Mouse (Mus musculus) forebrain, embryonic 10.5 days (tissue): ENCODE results near the gene Tef. TPM values are rescaled to one million over a fixed set of nuclear protein-coding genes. Genes with fewer than 3 reads are reported as not detected.
A peak's percentile ranks its signal among the peaks of the same experiment; 100 is the strongest.

Experiments
- DNase-seq: peaks from one replicate; pipeline ENCODE4 v3.0.0-alpha.2; 2017; ENCODE audit warnings: low spot score; ENCODE audit errors: extremely low spot score
- H3K27ac ChIP-seq: fragments of 300-500 bp; sonication (generic); 2 replicates; pipeline ENCODE4 v1.5.1; 2016; ENCODE audit warnings: mild to moderate bottlenecking
- H3K27me3 ChIP-seq: fragments of 300-500 bp; sonication (generic); 2 replicates; pipeline ENCODE4 v1.6.1; 2016; ENCODE audit warnings: mild to moderate bottlenecking; ENCODE audit not compliant: poor library complexity, severe bottlenecking
- H3K36me3 ChIP-seq: fragments of 300-500 bp; sonication (generic); replicated peaks from 2 replicates; pipeline ENCODE4 v1.6.1; 2016; ENCODE audit warnings: mild to moderate bottlenecking, moderate library complexity
- H3K4me1 ChIP-seq: fragments of 300-500 bp; sonication (generic); 2 replicates; pipeline ENCODE4 v1.6.1; 2016
- H3K4me3 ChIP-seq: fragments of 300-500 bp; sonication (generic); 2 replicates; pipeline ENCODE4 v1.5.1; 2016; ENCODE audit warnings: mild to moderate bottlenecking, moderate library complexity
- H3K9me3 ChIP-seq: fragments of 300-500 bp; sonication (generic); 2 replicates; pipeline ENCODE4 v1.6.1; 2016; ENCODE audit warnings: mild to moderate bottlenecking, moderate library complexity
- WGBS: fragments of 180-500 bp; shearing (Covaris S2); methylation state at CpG from one replicate; pipeline ENCODE4 v1.1.7; 2016; 5-methylcytosine and 5-hydroxymethylcytosine counted together
- polyA plus RNA-seq: library from polyadenylated mRNA; unstranded; fragments of >200 nt; fragmentation: Nextera tagmentation; extraction: Ambion mirVana; gene quantifications from 2 replicates; pipeline ENCODE4 v1.2.1, GENCODE M21; 2016

Tef gene
- polyA plus RNA-seq, 1 experiment from 2014 or later, result 13.7 TPM

GRCm38 (mm10) chr15:81804172-81804571 is 2.0 kb downstream of the Tef start:
- Histone ChIP-seq H3K9me3 (no peaks in the 10 kb centered on the region), H3K36me3 (no peaks in the 10 kb centered on the region), H3K4me3 (no peak overlapping the region), H3K4me1 (peaks cover 39% of the 10 kb centered on the region), H3K27me3 (peaks cover 33% of the 10 kb centered on the region), H3K27ac (no peak overlapping the region)
- no peak for DNase-seq
- WGBS, result 53% methylated on average over 1 of the region's 1 CpGs

- Histone ChIP-seq H3K27me3 (peaks cover 34% of the 10 kb centered on the region), H3K27ac (no peak overlapping the region), H3K4me1 (peaks cover 46% of the 10 kb centered on the region), H3K4me3 (no peak overlapping the region), H3K9me3 (no peaks in the 10 kb centered on the region), H3K36me3 (no peaks in the 10 kb centered on the region)
- 87% methylated on average over 3 of the region's 3 CpGs for WGBS
- no peak for DNase-seq
These were observed 2.7 kb downstream of the Tef start for GRCm38 (mm10) chr15:81804883-81805282.

GRCm38 (mm10) chr15:81805624-81806023 is 3.4 kb downstream of the Tef start:
- Histone ChIP-seq H3K4me1 (peaks cover 53% of the 10 kb centered on the region), H3K36me3 (no peaks in the 10 kb centered on the region), H3K9me3 (no peaks in the 10 kb centered on the region), H3K4me3 (no peak overlapping the region), H3K27me3 (peaks cover 34% of the 10 kb centered on the region), H3K27ac (no peak overlapping the region)
- WGBS, result 67% methylated on average over 6 of the region's 6 CpGs
- no peak for DNase-seq

- no peaks in the 10 kb centered on the region for H3K9me3 ChIP-seq
- no peak for DNase-seq
- no peak overlapping the region for H3K4me3 ChIP-seq
- peaks cover 62% of the 10 kb centered on the region for H3K4me1 ChIP-seq
- peaks cover 34% of the 10 kb centered on the region for H3K27me3 ChIP-seq
- H3K36me3 ChIP-seq, result no peaks in the 10 kb centered on the region
- H3K27ac ChIP-seq, result no peak overlapping the region
- 84% methylated on average over 4 of the region's 4 CpGs for WGBS
These were observed 4.6 kb downstream of the Tef start for GRCm38 (mm10) chr15:81806621-81807404.

- Histone ChIP-seq H3K4me3 (no peak overlapping the region), H3K36me3 (no peaks in the 10 kb centered on the region), H3K4me1 (peaks cover 62% of the 10 kb centered on the region), H3K27ac (no peak overlapping the region), H3K9me3 (no peaks in the 10 kb centered on the region), H3K27me3 (peaks cover 14% of the 10 kb centered on the region)
- 75% methylated on average over 2 of the region's 2 CpGs for WGBS
- no peak for DNase-seq
These were observed 6.6 kb downstream of the Tef start for GRCm38 (mm10) chr15:81808799-81809198.

- DNase-seq, result no peak
- Histone ChIP-seq H3K9me3 (no peaks in the 10 kb centered on the region), H3K4me3 (peak overlapping the region; percentile 76), H3K36me3 (peaks cover under 1% of the 10 kb centered on the region; the same call in 1 of the 2 replicates), H3K27me3 (peaks cover 8% of the 10 kb centered on the region; the same call in 1 of the 2 replicates), H3K27ac (peak overlapping the region; percentile 90; the same call in 1 of the 2 replicates), H3K4me1 (peaks cover 68% of the 10 kb centered on the region)
- WGBS, result 61% methylated on average over 1 of the region's 1 CpGs
These were observed 7.3 kb downstream of the Tef start for GRCm38 (mm10) chr15:81809550-81809949.

GRCm38 (mm10) chr15:81810150-81810549 is 7.9 kb downstream of the Tef start:
- H3K9me3 ChIP-seq, result no peaks in the 10 kb centered on the region
- 1% methylated on average over 10 of the region's 10 CpGs for WGBS
- DNase-seq, result peak; percentile 44
- H3K27ac ChIP-seq, result peak overlapping the region; percentile 90
- peaks cover 6% of the 10 kb centered on the region for H3K36me3 ChIP-seq
- peaks cover 8% of the 10 kb centered on the region; the same call in 1 of the 2 replicates for H3K27me3 ChIP-seq
- peak overlapping the region; percentile 76 for H3K4me3 ChIP-seq
- H3K4me1 ChIP-seq, result peaks cover 70% of the 10 kb centered on the region

- Histone ChIP-seq H3K36me3 (peaks cover 14% of the 10 kb centered on the region), H3K9me3 (no peaks in the 10 kb centered on the region), H3K4me1 (peaks cover 62% of the 10 kb centered on the region), H3K4me3 (peak overlapping the region; percentile 76), H3K27me3 (peaks cover 8% of the 10 kb centered on the region; the same call in 1 of the 2 replicates), H3K27ac (peak overlapping the region; percentile 90)
- under 1% methylated on average over 89 of the region's 89 CpGs for WGBS
- peak; percentile 98 for DNase-seq
These were observed 8.7 kb downstream of the Tef start for GRCm38 (mm10) chr15:81810671-81811598.

- peaks cover 60% of the 10 kb centered on the region for H3K4me1 ChIP-seq
- peak overlapping the region; percentile 76 for H3K4me3 ChIP-seq
- DNase-seq, result peak; percentile 80
- H3K9me3 ChIP-seq, result no peaks in the 10 kb centered on the region
- peaks cover 8% of the 10 kb centered on the region; the same call in 1 of the 2 replicates for H3K27me3 ChIP-seq
- peak overlapping the region; percentile 90 for H3K27ac ChIP-seq
- peaks cover 21% of the 10 kb centered on the region for H3K36me3 ChIP-seq
- under 1% methylated on average over 26 of the region's 26 CpGs for WGBS
These were observed 9.4 kb downstream of the Tef start for GRCm38 (mm10) chr15:81811599-81811996.

GRCm38 (mm10) chr15:81812287-81812686 is 10.1 kb downstream of the Tef start:
- H3K4me1 ChIP-seq, result peaks cover 60% of the 10 kb centered on the region
- 41% methylated on average over 3 of the region's 3 CpGs for WGBS
- H3K27ac ChIP-seq, result peak overlapping the region; percentile 90

GRCm38 (mm10) chr15:81812696-81813631 is 10.7 kb downstream of the Tef start:
- no peak for DNase-seq
- Histone ChIP-seq H3K9me3 (no peaks in the 10 kb centered on the region), H3K4me3 (peak overlapping the region; percentile 76; the same call in 1 of the 2 replicates), H3K36me3 (peaks cover 34% of the 10 kb centered on the region), H3K27me3 (peaks cover 8% of the 10 kb centered on the region; the same call in 1 of the 2 replicates), H3K27ac (peak overlapping the region; percentile 90; the same call in 1 of the 2 replicates), H3K4me1 (peaks cover 60% of the 10 kb centered on the region)
- WGBS, result 78% methylated on average over 7 of the region's 7 CpGs

More at GRCm38 (mm10) chr15:81812287-81812686, 10.1 kb downstream of the Tef start:
- peaks cover 8% of the 10 kb centered on the region; the same call in 1 of the 2 replicates for H3K27me3 ChIP-seq
- H3K36me3 ChIP-seq, result peaks cover 28% of the 10 kb centered on the region
- no peak for DNase-seq
- peak overlapping the region; percentile 76 for H3K4me3 ChIP-seq
- no peaks in the 10 kb centered on the region for H3K9me3 ChIP-seq
